Mouse (Mus musculus): ENCODE measurements at regions not wholly inside any gene's neighbourhood (a gene's known extent, or its start where the extent isn't known, plus 50 kb on each side); places are given as distances from the start of the nearest gene placed in this dataset.

GRCm38 (mm10) chr1:150012447-150012846 is 51.4 kb upstream of the Pla2g4a start:
- no peaks in the 10 kb centered on the region for H3K36me3 ChIP-seq (replicated peaks in 1 of 2; ENCODE audit: control insufficient read depth in 1 of 2, insufficient read depth in 1 of 2, low read length in 1 of 2)
- no peak overlapping the region for H3K9ac ChIP-seq (ENCODE audit: insufficient read depth, low read depth)
- no peaks in the 10 kb centered on the region for H3K79me2 ChIP-seq (replicated peaks; ENCODE audit: control insufficient read depth, extremely low read depth, insufficient read depth, poor library complexity, severe bottlenecking)
- in situ Hi-C loops (cut with MboI; ENCODE audit: low pct_ligation_motif_present, low pct_unique_long_range_greater_than_20kb, low sequenced_read_pairs) = no loop called here
- dilution Hi-C loops (cut with MboI; ENCODE audit: extremely low pct_ligation_motif_present, extremely low pct_unique_long_range_greater_than_20kb, low sequenced_read_pairs) = no loop called here
- H3K9me3 ChIP-seq (replicated peaks; ENCODE audit: low read length) = no peaks in the 10 kb centered on the region
- no peak overlapping the region for H3K27ac ChIP-seq (ENCODE audit: insufficient read depth, low read depth)
- no peaks in the 10 kb centered on the region for H3K27me3 ChIP-seq (replicated peaks)
- no peak overlapping the region for H3K4me2 ChIP-seq (ENCODE audit: insufficient read depth, low read depth, poor library complexity, severe bottlenecking)
- H3K4me3 ChIP-seq (replicated peaks in 1 of 3; ENCODE audit: low read depth in 2 of 3, low read length in 2 of 3, poor library complexity in 1 of 3) = no peak overlapping the region
- TF ChIP-seq HCFC1 (IDR thresholded peaks at IDR 0.05; ENCODE audit: low read depth, low read length) = no peak
- TF ChIP-seq ZNF384 (IDR thresholded peaks at IDR 0.05; ENCODE audit: low read depth, low read length) = no peak
- no peak for TF ChIP-seq UBTF (IDR thresholded peaks at IDR 0.05; ENCODE audit: low read depth, low read length)
- no peak for TF ChIP-seq POLR2A (IDR thresholded peaks at IDR 0.05; ENCODE audit: low read depth, low read length)
- no peak for TF ChIP-seq CHD2 (IDR thresholded peaks at IDR 0.05; ENCODE audit: low read length)
- no peak for TF ChIP-seq MAZ (IDR thresholded peaks at IDR 0.05; ENCODE audit: low read depth, low read length)
- no peak for TF ChIP-seq USF1 (IDR thresholded peaks at IDR 0.05; ENCODE audit: low read depth, low read length)
- TF ChIP-seq RAD21 (IDR thresholded peaks at IDR 0.05; ENCODE audit: low read depth, low read length) = no peak
- no peak for TF ChIP-seq POLR2AphosphoS2 (IDR thresholded peaks at IDR 0.05; ENCODE audit: low read depth, low read length)
- TF ChIP-seq ELF1 (IDR thresholded peaks at IDR 0.05; ENCODE audit: low read depth, low read length) = no peak
- TF ChIP-seq RCOR1 (conservative IDR thresholded peaks at IDR 0.05; ENCODE audit: low read depth, low read length) = no peak
- TF ChIP-seq ZKSCAN1 (IDR thresholded peaks at IDR 0.05; ENCODE audit: borderline replicate concordance, low read depth, low read length) = no peak
- no peak for TF ChIP-seq BHLHE40 (IDR thresholded peaks at IDR 0.05; ENCODE audit: low read depth, low read length)
- no peak for TF ChIP-seq SIN3A (IDR thresholded peaks at IDR 0.05; ENCODE audit: low read length)
- no peak for TF ChIP-seq TBP (conservative IDR thresholded peaks at IDR 0.05; ENCODE audit: low read depth, low read length)
- TF ChIP-seq PAX5 (IDR thresholded peaks at IDR 0.05; ENCODE audit: low read length) = no peak
- no peak for TF ChIP-seq NELFE (IDR thresholded peaks at IDR 0.05; ENCODE audit: low read depth, low read length)
- TF ChIP-seq MXI1 (IDR thresholded peaks at IDR 0.05; ENCODE audit: low read depth, low read length) = no peak
- TF ChIP-seq CTCF (conservative IDR thresholded peaks at IDR 0.05 in 1 of 2, IDR thresholded peaks at IDR 0.05 in 1 of 2; ENCODE audit: low read depth in 2 of 2, low read length in 2 of 2) = no peak
- no peak for TF ChIP-seq JUND (conservative IDR thresholded peaks at IDR 0.05; ENCODE audit: low read depth, low read length)
- H3K4me1 ChIP-seq (ENCODE audit: control insufficient read depth in 1 of 2, insufficient read depth in 2 of 2) = peaks cover 0 to 2% of the 10 kb centered on the region in 2 experiments; a peak in 1 of 4 replicates
- DNase-seq (ENCODE audit: extremely low read depth) = no peak
